Mouse (Mus musculus) adrenal gland, adult (tissue): ENCODE results near the gene Rc3h1.
"Not testable (repeated sequence)": the region's sequence is repeated elsewhere in the genome, so short reads cannot be mapped to it uniquely, and the experiment has no call there.

ENCODE experiments used
- DNase-seq, 2 experiments: peaks; one replicate each; pipeline ENCODE4 v3.0.0; 2022 to 2023; ENCODE audit warnings: low spot score in 1 of 2; ENCODE audit not compliant: inconsistent age in 2 of 2

Rc3h1 gene

DNA sequence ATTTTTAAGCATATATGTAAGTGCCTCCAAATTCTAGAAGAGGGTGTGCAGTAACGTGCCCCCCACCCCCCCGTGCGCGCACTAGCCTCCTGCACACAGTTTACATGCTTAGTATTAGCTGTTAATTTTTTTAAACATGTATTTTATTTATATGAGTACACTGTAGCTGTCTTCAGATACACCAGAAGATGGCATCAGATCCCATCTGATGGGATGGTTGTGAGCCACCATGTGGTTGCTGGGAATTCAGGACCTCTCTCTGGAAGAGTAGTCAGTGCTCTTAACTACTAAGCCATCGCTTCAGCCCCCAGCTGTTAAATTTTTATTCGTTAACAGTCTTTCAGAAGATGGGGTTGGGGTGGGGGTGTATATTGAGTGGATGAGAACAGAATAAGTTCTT, 29.3 kb downstream of the Rc3h1 start:
- DNase-seq: no peak

DNA sequence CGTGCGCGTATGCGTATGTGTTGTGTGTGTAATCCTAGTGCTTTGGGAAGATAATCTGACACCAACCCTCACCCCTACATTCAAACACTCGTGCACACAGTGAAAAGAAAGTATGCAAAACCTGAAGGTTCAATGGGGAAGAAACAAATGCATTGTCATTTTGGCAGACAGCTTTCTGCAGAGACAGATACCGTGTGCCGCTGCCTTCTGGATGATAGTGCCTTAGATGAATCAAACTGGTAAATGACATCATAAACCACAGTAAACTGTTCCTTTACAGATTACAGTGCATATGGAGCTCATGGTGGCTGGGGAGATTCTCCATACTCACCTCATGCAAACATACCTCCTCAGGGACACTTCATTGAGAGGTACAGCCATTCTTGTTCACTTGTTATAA, 57.0 kb downstream of the Rc3h1 start:
- no peak for DNase-seq

DNA sequence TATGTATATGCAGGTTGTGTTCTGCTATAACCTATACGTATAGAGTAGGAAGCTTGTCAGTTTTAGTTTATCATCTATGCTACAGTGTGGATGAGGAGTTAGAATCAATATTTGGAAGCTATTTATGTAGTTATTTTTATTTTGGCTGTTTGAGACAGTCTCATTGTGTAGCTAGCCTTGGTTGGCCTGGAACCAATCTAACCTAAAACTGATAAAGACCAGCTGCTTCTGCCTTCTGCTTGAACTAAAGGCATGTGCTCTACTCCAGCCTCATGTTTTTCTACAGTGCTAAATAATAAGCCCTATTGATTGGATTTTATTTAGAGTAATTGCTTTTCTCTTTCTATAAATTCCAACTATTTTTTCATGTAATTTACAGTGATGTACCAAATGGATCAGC, 61.0 kb downstream of the Rc3h1 start:
- DNase-seq: no peak

DNA sequence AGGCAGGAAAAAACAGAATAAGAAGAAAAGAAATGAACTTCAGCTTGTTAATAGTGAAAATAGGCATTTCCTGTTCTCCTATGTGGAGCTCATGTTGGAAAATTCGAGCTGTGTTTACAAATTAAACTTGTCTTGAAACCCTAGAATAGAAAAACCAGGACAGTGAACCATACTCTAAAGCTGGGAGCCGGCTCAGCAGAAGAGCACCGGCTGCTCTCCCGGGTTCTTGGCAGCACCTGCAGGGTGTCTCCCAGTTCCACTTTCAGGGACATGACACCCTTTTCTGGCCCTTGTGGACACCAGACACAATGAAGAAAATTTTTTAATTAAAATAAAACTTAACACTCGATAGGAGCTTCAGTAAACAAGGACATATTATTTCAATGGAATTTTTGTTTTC, 62.4 kb downstream of the Rc3h1 start:
- DNase-seq: no peak

DNA sequence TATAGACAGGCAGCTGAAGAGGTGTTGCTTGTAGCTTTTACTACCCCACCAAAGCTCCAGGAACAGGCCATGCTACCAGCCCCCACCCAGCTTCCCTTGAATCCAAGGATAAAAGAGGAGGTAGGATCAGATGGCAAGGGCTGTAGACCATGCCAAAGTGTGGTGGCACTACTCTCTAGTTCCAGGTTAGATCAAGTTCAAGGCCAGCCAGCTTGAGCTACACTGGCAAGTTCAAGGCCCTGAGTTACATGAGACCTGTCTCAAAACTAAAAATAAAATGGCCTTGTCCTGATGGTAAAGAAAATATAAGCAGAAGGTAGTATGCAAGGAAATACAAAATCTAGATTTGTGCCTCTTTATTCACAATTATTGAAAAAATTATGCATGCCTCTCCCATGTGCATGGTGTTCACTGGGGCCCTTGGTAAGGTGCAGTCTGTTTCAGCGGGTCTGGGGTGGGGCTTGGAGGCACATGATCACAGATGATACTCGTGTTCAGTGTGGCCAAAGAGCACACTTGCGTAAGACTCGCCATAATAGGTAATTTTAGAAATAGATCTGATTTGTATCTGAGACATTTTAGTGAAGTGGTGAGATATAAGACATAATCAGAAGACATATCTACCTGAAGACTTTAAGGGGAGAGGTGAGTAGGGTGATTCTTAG, 72.0 kb downstream of the Rc3h1 start, which contains the start of gene Serpinc1:
Gene Serpinc1, plus strand, starts transcription at position 515 of the 665 bp plus-strand sequence.
- no peak for DNase-seq

DNA sequence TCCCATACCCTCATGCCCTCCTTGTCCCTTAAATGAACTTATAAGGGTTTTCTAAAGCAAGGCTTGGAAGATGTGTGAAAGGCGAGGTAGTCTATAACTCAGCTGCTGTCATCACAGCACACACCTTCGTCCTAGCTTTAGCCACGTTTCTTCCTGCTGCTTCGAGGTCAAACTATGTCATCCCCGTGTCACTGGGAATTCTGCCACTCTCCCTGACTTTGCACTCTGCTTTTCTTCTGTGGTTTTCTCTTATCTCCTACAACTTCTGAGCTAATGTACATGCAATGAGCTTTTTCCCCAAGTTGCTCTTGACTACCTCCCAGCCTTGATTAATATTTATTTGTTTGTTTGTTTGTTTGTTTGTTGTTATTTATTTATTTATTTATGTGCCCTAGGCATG, 73.8 kb downstream of the Rc3h1 start:
- DNase-seq: no peak

DNA sequence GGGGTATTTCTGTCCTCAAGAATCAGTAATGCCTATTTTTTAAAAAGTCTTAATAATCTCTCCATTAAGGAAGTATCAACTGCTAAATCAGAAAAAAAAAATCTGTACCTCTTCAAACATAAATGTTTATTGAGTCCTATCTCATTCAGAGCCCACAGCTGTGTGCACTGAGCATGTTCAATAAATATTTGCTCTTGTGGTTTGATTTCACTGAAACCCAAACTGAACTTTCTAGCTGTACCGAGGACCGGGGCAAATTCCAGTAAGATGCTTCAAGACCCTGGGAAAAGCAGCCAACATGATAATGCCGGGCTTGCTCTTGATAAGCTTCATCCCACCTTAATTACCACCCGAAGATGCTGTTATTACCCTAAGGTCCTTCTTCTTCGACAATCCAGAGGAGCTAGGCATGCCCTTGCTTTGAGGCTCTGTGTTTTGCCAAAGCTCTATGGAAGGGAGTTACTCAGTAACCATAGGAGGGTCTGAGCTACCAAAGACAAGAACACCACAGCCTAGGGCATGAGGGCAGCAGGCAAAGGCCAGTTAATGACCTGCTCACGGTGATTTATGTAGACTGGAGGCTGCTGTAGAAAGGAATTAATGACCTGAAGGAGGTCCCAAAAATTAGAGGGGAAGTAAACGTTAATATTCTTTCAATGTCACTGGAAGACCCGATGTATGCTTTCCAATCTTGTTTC, 74.5 kb downstream of the Rc3h1 start:
- no peak for DNase-seq

DNA sequence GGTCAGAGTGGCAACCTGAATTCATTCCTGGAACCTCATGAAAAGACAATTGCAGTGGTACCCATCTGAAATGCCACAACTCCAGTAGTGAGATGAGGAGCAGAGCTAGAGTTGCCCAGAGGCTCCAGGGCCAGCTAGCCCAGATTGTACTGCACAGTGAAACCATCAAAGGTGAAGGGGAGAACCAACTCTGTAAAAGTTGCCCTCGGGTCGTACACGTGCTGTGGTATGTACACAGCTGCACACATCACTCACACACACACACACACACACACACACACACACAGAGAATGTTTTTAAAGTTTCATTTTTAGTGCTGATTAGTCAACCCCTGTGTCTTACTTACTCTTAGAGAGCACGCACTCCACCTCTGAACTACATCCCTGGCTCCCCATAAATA, 75.1 kb downstream of the Rc3h1 start:
- no peak for DNase-seq

DNA sequence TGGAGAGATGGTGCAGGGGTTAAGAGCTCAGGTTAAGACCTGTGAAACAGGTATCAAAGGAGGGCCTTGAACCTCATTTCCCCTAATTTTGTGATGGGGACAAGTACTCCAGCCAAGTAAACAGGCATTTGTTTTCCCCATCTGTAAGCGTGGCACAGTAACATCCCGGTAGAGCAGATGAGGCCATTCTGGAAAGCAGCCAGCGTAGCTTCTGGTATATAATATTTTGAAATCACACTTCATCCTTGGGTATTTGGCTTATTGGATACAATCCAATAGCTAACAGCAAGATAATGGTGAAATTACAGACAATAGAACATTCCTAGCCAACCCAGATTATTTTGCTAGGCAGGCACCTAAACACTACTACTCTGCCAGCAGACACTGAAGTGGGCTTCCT, 76.7 kb downstream of the Rc3h1 start:
- DNase-seq: no peak

DNA sequence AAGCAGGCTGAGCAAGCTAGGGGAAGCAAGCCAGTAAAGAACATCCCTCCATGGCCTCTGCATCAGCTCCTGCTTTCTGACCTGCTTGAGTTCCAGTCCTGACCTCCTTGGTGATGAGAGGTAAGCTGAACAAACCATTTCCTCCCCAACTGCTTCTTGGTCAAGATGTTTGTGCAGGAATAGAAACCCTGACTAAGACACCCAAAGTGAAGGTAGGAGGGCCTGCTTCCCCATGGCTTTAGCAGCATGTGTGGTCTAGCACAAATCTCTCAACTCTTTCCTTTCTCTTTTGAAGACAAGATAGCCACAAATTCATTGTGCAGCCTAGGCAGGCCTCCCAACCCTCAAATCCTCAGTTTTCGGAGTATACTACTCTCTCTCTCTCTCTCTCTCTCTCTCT, 78.5 kb downstream of the Rc3h1 start:
- DNase-seq: not testable (repeated sequence)

DNA sequence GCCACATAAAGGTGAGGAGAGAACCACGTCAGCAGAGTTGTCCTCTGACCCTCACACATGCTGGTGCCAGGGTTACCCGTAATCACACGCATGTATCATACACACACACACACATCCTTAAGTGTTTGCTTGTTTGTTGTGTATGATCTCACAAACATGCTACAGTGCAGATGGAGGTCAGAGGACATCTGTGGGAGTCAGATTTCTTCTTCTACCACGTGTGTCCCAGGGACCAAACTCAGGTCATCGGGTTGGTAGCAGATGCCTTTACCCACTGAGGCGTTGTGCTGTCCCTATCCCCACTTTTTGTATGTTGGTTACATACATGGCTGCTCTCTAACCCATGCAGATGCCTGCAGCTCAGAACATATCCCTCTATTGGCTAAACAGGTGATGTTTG, 79.3 kb downstream of the Rc3h1 start:
- no peak for DNase-seq

DNA sequence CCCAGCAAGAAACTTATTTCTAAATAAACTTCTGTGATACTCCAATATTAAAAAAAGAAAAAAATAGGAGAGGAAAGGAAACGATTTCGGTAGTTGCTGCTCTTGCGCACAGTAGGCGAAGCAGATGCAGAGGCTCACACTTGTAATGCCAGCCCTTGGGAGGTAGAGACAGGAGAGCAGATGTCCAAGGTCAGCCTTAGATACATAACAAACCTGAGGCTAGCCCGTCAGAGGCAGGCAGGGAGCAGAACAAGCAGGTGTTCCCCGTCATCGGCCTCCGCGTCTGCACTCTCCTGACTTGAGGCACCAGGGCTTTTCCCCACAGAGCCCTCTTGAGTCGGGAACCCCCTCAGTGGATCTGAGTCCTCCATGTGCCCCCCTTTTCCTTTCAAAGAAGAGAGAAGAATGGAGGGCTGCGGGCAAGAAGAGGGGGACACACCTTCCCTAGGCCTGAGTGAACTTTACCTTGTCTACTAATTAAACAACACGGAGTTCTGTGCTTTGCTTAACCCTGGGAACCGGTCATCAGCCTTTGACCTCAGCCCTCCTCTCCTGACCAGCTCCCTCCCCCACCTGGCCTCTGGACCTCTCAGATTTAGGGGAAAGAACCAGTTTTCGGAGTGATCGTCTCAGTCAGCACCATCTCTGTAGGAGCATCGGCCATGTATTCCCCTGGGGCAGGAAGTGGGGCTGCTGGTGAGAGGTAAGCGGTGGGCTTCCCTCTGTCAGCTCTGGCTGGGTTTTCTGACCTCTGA, 80.8 kb downstream of the Rc3h1 start:
- DNase-seq: no peak

DNA sequence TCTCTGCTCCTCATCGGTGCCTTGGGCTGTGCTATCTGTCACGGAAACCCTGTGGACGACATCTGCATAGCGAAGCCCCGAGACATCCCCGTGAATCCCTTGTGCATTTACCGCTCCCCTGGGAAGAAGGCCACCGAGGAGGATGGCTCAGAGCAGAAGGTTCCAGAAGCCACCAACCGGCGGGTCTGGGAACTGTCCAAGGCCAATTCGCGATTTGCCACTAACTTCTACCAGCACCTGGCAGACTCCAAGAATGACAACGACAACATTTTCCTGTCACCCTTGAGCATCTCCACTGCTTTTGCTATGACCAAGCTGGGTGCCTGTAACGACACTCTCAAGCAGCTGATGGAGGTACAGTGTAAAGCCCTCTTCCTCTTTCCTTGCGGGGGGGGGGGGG, 83.2 kb downstream of the Rc3h1 start:
- DNase-seq: no peak

DNA sequence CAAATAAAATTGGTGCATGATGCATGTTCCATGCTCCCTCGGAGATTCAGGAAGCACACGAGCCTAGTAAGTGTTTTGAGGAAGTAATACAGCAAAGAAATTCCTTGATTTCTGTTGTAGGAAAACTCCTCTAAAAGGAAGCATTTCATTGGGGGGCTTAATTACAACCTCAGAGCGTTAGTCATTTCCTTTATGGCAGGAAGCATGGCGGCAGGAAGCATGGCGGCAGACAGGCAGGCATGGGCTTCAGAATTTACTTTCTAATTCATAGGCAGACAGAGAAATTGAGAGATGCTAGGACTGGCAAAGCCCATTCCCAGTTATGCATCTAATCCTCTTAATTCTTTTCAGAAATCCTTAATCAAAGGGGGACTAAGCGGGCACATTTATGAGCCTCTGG, 87.6 kb downstream of the Rc3h1 start:
- DNase-seq: no peak

DNA sequence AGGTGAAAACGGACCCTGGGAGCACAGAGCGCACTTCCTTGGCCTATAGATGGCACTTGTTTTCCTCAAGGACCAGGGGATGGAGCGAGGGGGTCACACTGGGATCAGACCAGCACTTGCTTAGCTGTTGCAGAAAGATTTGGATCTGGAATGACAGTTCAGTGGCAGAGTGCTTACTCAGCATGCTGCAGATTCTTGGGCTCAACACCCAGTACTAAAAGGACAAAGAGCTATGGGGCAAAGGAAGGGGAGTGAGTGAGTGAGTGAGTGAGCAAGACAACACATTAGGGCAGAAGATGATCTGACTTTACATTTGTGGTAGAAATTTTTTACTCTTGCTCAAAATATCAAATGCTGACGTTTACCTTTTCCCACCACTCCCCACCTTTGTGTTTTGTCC, 98.7 kb downstream of the Rc3h1 start:
- DNase-seq: no peak

DNA sequence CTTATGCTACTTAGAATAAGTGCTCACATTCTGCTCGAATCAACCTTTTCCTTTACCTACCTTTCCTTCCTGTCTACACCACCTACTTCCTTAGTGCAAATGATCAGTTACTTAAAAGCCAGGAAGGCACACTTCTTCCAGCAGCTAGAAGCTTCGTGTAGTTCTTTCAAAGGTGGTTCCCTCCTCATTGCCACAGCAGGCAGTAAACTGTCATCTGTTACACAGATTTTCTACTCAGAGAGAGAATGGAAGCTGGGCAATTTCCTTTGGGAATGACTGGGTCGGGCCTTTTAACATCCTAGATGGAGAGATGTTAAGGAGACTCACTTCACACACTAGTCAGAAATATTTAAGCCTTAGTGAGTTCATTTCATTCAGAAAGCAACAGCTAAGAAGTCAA, 99.3 kb downstream of the Rc3h1 start:
- DNase-seq: no peak

DNA sequence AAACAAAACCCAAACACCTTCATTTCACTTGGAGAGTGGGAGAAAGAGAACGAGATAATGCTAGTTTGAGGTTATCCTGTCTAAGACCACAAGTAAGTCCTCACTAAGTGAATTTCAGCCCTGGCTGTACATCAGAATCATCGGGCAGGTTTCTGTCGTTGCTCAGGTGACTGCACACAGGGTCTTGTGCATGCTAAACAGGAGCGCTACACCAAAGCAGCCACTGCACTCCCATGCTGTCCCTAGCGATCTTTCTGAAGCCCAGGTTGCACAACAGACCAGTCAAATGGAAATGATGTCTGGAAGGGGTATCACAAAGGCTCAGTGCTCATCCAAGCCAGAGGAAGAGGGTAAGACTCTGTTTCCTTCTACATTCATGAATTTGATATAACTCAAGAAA, 100.3 kb downstream of the Rc3h1 start:
- DNase-seq: no peak

DNA sequence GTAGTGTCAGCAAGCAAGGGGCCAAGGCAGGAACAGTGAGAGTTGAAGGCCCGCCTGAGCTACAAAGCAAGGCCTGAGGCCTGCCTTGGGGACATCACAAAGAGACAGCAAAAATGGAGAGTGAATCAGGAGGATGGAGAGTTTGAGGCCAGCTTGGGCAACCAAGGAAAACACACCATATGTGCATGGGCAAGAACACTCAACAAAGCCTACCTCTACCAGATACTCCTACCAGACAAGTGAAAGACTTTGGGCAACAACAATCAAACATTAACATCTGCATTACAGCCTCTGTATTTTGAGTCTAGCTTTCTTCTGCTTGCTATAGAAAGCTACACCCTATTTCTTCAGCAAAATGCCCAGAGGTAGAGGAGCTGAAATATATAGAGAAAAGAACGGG, 101.8 kb downstream of the Rc3h1 start:
- no peak for DNase-seq

DNA sequence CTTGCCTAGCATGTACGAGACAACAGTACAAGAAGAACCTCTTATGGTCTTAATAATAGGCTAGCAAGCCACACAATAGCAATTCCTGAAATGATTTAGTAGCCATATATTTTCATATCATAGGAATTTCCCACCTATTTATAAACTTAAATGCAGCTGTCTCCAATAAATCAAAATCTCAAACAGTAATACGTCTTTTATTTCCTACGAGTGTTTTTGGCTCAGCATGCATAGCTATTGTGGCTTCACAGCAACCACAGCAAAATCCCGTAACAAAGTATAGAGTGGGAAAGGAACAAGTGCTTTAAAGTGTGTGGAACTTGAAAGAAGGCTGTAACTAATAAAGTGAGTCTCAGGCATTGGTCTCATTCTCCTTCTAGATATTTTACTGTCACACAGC, 104.2 kb downstream of the Rc3h1 start:
- no peak for DNase-seq

DNA sequence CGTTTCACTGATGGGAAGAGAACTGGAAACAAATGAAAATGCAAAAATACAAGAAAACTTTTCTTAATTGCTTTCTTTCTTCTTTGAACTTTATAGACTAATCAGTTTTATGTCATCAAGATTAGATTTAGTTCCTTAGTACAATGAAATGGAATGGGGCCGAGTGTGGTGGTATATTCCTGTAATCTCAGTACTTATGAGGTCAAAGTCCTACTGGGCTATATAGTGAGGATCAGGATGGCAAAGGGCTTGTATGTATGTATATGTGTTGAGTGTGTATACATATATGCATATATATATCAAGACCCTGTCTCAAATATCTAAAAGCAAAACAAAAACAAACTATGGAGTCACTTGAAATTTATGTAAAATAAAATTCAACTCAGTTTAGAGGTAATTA, 110.2 kb downstream of the Rc3h1 start:
- no peak for DNase-seq

DNA sequence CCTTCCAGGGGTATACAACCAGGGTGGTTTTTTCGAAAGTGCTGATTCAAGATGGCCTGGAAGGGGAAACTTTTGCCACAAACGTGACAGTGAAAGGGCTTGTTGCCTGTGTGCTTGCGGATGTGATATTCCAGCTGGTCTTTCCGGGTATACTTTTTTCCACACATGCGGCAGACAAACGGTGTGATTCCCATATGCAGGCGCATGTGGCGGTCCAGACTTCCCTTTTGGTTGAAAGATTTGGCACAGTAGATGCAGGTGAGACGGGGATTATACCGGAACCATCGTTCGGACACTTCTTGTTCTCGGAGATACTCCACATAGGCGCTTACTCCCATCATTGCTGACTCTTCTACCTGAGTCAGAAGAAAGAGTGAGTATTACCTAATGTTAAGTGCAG, 113.8 kb downstream of the Rc3h1 start:
- no peak for DNase-seq
